Mouse (Mus musculus) heart, embryonic 10.5 days (tissue): Measurements from ENCODE around the gene BC030500. TPM values are rescaled to one million over a fixed set of nuclear protein-coding genes. Genes with fewer than 3 reads are reported as not detected.
A peak's percentile ranks its signal among the peaks of the same experiment; 100 is the strongest.

Experiments
- DNase-seq: peaks from one replicate; pipeline ENCODE4 v3.0.0-alpha.2; 2017; ENCODE audit warnings: low spot score
- H3K27ac ChIP-seq: fragments of 300-500 bp; sonication (generic); 2 replicates; pipeline ENCODE4 v1.5.1; 2016; ENCODE audit warnings: mild to moderate bottlenecking
- H3K27me3 ChIP-seq: fragments of 300-500 bp; sonication (generic); 2 replicates; pipeline ENCODE4 v1.6.1; 2016; ENCODE audit warnings: mild to moderate bottlenecking; ENCODE audit not compliant: poor library complexity, insufficient read depth, severe bottlenecking
- H3K36me3 ChIP-seq: fragments of 300-500 bp; sonication (generic); 2 replicates; pipeline ENCODE4 v1.6.1; 2016; ENCODE audit warnings: mild to moderate bottlenecking, moderate library complexity
- H3K4me1 ChIP-seq: fragments of 300-500 bp; sonication (generic); 2 replicates; pipeline ENCODE4 v1.6.1; 2016; ENCODE audit warnings: mild to moderate bottlenecking
- H3K4me3 ChIP-seq: fragments of 300-500 bp; sonication (generic); 2 replicates; pipeline ENCODE4 v1.5.1; 2016; ENCODE audit warnings: mild to moderate bottlenecking, moderate library complexity
- H3K9me3 ChIP-seq: fragments of 300-500 bp; sonication (generic); 2 replicates; pipeline ENCODE4 v1.6.1; 2016; ENCODE audit warnings: mild to moderate bottlenecking, moderate library complexity
- WGBS: fragments of 180-500 bp; shearing (Covaris S2); methylation state at CpG from one replicate; pipeline ENCODE4 v1.1.7; 2016; 5-methylcytosine and 5-hydroxymethylcytosine counted together
- polyA plus RNA-seq: library from polyadenylated mRNA; unstranded; fragments of >200 nt; fragmentation: Nextera tagmentation; extraction: Ambion mirVana; gene quantifications from 2 replicates; pipeline ENCODE4 v1.2.1, GENCODE M21; 2016

BC030500 gene
- polyA plus RNA-seq: 0.11 and 0.48 TPM in 2 replicates

- no peak for DNase-seq
- no peaks in the 10 kb centered on the region for H3K9me3 ChIP-seq
- 0 out of 2 replicates have a peak within 1 kb of the TSS, but pooled peaks have one; percentile 11 for H3K27ac ChIP-seq
- peaks cover 13% of the 10 kb centered on the region for H3K4me1 ChIP-seq
- H3K4me3 ChIP-seq: peak within 1 kb of the TSS; percentile 74
- H3K36me3 ChIP-seq: no peaks in the 10 kb centered on the region
- H3K27me3 ChIP-seq: peaks cover 9% of the 10 kb centered on the region
- WGBS: 15% methylated on average over 14 of the region's 14 CpGs
Observed at GRCm38 (mm10) chr8:58911677-58912076, at the start of gene BC030500. TSS of gene BC030500 (plus strand) at chr8:58911755.

GRCm38 (mm10) chr8:58886405-58886804 is 25.1 kb upstream of the BC030500 start:
- no peak for DNase-seq
- Histone ChIP-seq H3K36me3 (no peaks in the 10 kb centered on the region), H3K27ac (no peak overlapping the region), H3K4me3 (no peak overlapping the region), H3K9me3 (no peaks in the 10 kb centered on the region), H3K4me1 (no peaks in the 10 kb centered on the region), H3K27me3 (no peaks in the 10 kb centered on the region)
- 21% methylated on average over 1 of the region's 1 CpGs for WGBS

GRCm38 (mm10) chr8:58890591-58890990 is 21.0 kb upstream of the BC030500 start:
- no peak for DNase-seq
- Histone ChIP-seq H3K9me3 (no peaks in the 10 kb centered on the region), H3K36me3 (no peaks in the 10 kb centered on the region), H3K27me3 (no peaks in the 10 kb centered on the region), H3K4me3 (no peak overlapping the region), H3K27ac (no peak overlapping the region), H3K4me1 (no peaks in the 10 kb centered on the region)
- WGBS: 91% methylated on average over 3 of the region's 3 CpGs

DNA sequence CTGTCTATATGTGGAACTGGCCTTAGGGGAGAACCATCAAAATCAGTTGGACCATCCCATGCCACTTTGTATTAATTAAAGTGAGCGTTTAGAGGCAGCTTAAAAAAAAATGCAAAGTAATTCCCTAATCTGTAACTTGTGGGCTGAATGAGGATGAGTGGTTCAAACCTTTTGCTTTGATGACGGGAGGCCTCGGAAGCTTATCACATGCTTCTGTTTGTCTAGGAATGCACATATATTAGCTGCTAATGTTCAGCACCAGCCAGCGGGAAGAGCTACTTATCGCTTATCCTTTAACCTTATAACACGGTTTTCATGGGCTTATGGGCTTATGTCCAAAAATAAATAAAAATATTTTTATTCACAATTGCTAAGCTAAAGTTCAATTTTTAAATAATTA is 15.6 kb upstream of the BC030500 start:
- Histone ChIP-seq H3K36me3 (no peaks in the 10 kb centered on the region), H3K9me3 (no peaks in the 10 kb centered on the region), H3K27me3 (no peaks in the 10 kb centered on the region), H3K27ac (no peak overlapping the region), H3K4me3 (no peak overlapping the region), H3K4me1 (no peaks in the 10 kb centered on the region)
- DNase-seq: no peak
- WGBS: 75% methylated on average over 6 of the region's 6 CpGs

- WGBS: 39% methylated on average over 2 of the region's 2 CpGs
Observed at GRCm38 (mm10) chr8:58904465-58904864, 7.1 kb upstream of the BC030500 start.

DNA sequence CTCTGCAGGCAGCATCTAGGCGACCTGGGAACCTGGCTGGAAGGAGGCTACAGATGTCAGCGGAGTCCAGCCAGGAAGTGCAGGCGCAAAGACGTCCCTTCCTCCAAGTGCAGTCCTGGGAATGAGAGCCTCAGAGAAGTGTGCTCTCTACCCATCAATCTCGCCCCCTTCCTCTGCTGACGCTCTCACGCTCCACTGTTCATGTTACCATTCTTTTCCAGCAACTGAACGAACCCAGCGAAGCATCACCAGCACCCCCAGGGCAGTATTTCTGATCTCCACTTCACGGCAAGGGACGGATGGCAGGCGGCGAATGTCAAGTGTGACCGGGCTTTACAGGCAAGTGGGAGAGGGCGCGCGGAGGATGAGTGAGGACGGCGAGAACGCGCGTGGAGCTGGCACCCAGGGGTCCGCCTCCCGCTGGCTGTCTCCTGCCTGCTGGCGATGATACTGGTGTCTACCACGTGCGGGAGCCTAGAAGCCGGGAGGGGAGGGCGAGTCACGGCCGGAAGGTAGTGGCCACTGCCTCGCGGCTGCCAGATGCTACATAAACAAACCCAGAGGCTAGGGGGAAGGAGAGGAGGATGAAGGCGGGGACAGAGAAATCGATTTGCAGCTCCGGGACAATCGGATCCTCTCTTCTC is 763 bp downstream of the BC030500 start, which contains the start of gene Galntl6:
TSS of gene Galntl6 (minus strand) at position 445 of the 644 bp plus-strand sequence.
- WGBS: under 1% methylated on average over 37 of the region's 37 CpGs
- Histone ChIP-seq H3K27me3 (peaks cover 9% of the 10 kb centered on the region), H3K4me1 (peaks cover 13% of the 10 kb centered on the region), H3K4me3 (peak within 1 kb of the TSS; percentile 74), H3K27ac (0 out of 2 replicates have a peak within 1 kb of the TSS, but pooled peaks have one; percentile 11), H3K9me3 (no peaks in the 10 kb centered on the region), H3K36me3 (no peaks in the 10 kb centered on the region)
- peak; percentile 75 for DNase-seq

More at GRCm38 (mm10) chr8:58904465-58904864, 7.1 kb upstream of the BC030500 start:
- H3K4me1 ChIP-seq: no peaks in the 10 kb centered on the region
- H3K27me3 ChIP-seq: no peaks in the 10 kb centered on the region
- no peak overlapping the region for H3K4me3 ChIP-seq
- H3K36me3 ChIP-seq: no peaks in the 10 kb centered on the region
- H3K9me3 ChIP-seq: no peaks in the 10 kb centered on the region
- DNase-seq: no peak
- no peak overlapping the region for H3K27ac ChIP-seq

DNA sequence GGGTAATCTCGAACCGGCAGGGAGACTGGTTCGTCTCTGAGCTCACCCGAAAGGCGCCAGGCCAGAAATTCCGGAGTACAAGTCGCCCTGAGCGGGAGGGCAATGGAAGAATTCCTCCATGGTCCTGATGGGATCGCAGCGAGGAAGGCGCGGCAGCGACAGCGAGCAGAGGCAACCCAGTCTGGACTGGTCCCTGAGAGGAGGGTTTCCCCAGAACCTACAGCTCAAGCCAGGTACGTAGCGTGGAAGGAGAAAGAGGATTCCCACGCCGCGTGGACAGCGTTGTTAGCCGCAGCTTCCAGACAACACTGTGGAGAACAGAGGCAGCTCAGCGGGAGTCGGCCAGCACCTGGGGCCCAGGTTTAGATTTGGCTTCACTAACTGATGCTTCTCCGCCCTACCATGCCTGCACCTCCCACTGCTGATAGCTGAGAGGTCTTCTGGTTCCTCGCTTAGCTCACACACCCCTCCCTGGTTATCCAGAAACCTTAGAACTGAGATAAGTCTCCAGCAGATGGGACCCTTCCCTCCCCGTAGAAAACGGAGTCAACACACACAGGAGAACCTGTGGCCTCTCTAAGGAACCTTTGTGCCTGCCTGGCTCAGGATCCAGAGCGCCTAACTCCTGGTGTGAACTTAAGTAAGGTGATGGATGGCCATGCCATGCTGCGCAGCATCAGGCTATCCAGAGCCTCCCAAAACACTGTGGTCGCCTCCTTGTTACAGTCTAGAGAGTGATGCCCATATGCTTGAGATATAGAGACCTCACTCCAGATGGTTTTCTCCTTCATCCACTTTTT is 1.5 kb downstream of the BC030500 start:
- 3% methylated on average over 30 of the region's 30 CpGs for WGBS
- Histone ChIP-seq H3K4me1 (peaks cover 13% of the 10 kb centered on the region), H3K27me3 (peaks cover 9% of the 10 kb centered on the region), H3K4me3 (peak overlapping the region; percentile 74), H3K27ac (0 out of 2 replicates have a peak overlapping the region, but pooled peaks have one; percentile 11), H3K9me3 (no peaks in the 10 kb centered on the region), H3K36me3 (no peaks in the 10 kb centered on the region)
- DNase-seq: peak; percentile 75

GRCm38 (mm10) chr8:58913640-58913968 is 2.0 kb downstream of the BC030500 start:
- peaks cover 9% of the 10 kb centered on the region for H3K27me3 ChIP-seq
- H3K36me3 ChIP-seq: no peaks in the 10 kb centered on the region
- H3K9me3 ChIP-seq: no peaks in the 10 kb centered on the region
- no peak overlapping the region for H3K4me3 ChIP-seq
- no peak for DNase-seq
- no peak overlapping the region for H3K27ac ChIP-seq
- 71% methylated on average over 3 of the region's 3 CpGs for WGBS
- H3K4me1 ChIP-seq: peaks cover 13% of the 10 kb centered on the region

GRCm38 (mm10) chr8:58915142-58915541 is 3.6 kb downstream of the BC030500 start:
- no peaks in the 10 kb centered on the region for H3K36me3 ChIP-seq
- 62% methylated on average over 2 of the region's 2 CpGs for WGBS
- H3K27ac ChIP-seq: no peak overlapping the region

DNA sequence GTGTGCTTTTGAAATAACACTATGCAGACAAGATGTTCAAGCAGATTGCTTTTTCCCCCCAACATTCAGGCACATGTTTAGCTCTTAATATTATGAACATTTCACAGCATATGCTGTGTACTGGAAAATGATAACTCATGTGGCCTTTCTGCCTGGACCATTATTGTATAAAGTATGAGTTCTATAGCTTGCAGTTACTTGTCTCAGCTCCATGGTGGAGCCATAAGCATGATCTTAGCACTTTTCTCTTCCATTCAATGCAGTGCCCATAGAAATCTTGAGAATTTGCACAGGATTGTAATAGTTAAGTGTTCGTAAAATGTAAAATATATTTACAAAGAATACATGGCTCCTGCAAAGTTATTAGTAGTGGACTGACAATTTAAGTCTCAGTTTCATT is 19.5 kb downstream of the BC030500 start:
- DNase-seq: no peak
- 83% methylated on average over 1 of the region's 1 CpGs for WGBS
- no peaks in the 10 kb centered on the region for H3K27me3 ChIP-seq

More at GRCm38 (mm10) chr8:58915142-58915541, 3.6 kb downstream of the BC030500 start:
- peaks cover 13% of the 10 kb centered on the region for H3K4me1 ChIP-seq
- peaks cover 9% of the 10 kb centered on the region for H3K27me3 ChIP-seq
- DNase-seq: no peak
- H3K4me3 ChIP-seq: no peak overlapping the region
- H3K9me3 ChIP-seq: no peaks in the 10 kb centered on the region

DNA sequence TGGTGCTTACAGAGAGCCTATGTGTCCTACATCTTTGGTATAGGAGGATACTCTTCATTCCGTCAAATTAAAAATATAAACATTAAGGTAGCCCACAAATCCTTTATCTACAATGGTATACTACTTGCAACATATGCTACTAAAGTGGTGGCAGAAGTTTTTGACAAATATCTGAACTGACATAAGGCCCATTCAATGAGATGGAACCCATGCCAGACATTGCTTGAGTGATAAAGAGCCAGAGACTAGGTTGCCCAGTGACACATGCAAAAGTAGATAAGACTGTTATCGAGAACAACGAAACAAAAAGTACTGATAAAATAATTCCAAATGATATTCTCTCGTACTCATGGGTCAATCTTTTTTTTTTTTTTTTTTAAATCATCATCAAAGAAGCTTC is 32.2 kb downstream of the BC030500 start:
- no peak for DNase-seq
- 81% methylated on average over 4 of the region's 4 CpGs for WGBS

More for the DNA sequence above, 19.5 kb downstream of the BC030500 start:
- Histone ChIP-seq H3K4me3 (no peak overlapping the region), H3K4me1 (no peaks in the 10 kb centered on the region), H3K9me3 (no peaks in the 10 kb centered on the region), H3K36me3 (no peaks in the 10 kb centered on the region), H3K27ac (no peak overlapping the region)

GRCm38 (mm10) chr8:58957195-58957739 is 45.7 kb downstream of the BC030500 start:
- H3K27me3 ChIP-seq: no peaks in the 10 kb centered on the region
- no peak overlapping the region for H3K27ac ChIP-seq
- no peak overlapping the region for H3K4me3 ChIP-seq
- H3K9me3 ChIP-seq: no peaks in the 10 kb centered on the region
- no peak for DNase-seq
- no peaks in the 10 kb centered on the region for H3K36me3 ChIP-seq
- 84% methylated on average over 5 of the region's 5 CpGs for WGBS
- H3K4me1 ChIP-seq: no peaks in the 10 kb centered on the region

More for the DNA sequence above, 32.2 kb downstream of the BC030500 start:
- Histone ChIP-seq H3K36me3 (no peaks in the 10 kb centered on the region), H3K4me3 (no peak overlapping the region), H3K9me3 (no peaks in the 10 kb centered on the region), H3K27ac (no peak overlapping the region), H3K27me3 (no peaks in the 10 kb centered on the region), H3K4me1 (no peaks in the 10 kb centered on the region)
